Mouse (Mus musculus) urinary bladder, postnatal 25 days (tissue): ENCODE results near the gene Gm35549.

ENCODE experiments used
- DNase-seq: peaks from one replicate; pipeline ENCODE4 v3.0.0; 2022; ENCODE audit warnings: low spot score

The Gm35549 gene

DNA sequence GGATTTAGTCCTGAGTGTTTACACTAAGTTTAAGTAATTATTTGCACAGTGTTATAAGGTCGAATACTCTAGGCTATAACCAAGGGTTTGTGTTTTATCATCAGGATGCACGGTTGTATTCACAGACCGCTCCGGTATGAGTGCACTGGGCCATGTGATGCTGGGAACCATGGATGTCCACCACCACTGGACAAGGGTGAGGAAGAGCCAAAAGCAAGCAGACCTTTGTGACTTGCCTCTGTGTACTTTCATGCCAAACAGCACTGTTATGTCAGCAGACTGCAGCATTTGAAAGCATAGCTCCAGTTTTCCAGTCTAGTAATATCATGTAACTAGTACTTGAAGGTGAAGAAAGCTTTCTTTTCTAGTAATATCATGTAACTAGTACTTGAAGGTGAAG is 17.1 kb downstream of the Gm35549 start:
- no peak for DNase-seq

- no peak for DNase-seq
Measured at GRCm38 (mm10) chr9:122823374-122824017, 20.3 kb downstream of the Gm35549 start.

DNA sequence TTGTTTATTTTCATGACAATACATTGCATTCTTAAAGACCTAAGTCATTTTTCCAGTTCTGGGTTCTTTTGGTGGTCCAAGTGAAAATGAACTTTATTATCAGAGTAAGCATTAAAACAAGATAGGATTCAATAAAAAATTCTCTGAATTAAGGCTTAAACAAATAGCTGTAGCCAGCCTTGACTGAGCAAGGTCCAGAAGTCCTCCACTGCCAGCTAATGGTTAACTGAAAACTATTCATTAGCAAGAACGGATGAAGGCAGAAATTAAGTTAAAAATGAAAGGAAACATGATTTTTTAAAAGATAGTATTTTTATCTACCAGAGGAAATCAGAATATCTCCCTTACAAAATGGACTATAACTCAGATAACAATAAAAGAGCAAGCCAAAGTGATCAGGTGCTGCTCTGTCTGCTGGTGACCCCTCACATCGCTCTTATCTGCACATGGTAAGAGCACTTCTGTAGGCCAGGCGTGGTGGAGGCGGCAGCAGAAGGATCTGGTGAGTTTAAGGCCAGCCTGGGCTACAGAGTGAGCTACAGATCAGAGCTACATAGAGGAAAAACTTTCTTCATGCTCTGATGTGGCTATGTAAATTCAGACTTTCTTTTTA is 28.5 kb downstream of the Gm35549 start:
- DNase-seq = no peak

DNA sequence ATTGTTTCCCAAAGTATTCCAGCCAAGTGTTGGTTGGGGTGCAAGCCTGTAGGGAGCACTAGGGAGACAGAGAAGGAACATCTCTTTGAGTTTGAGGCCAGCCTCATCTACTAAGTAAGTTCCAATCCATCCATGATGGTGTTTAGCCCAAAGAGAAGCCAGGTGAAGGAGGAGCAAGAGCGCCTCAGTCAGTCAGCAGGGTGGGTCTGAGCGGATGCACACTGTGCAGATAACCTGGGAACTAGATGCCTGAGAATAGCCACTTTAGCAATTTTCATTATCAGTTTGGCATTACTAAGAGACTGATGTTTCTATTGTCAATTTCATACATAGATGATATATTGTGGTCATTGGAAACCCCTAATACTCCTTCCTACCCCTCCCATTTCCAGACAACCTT is 29.1 kb downstream of the Gm35549 start:
- no peak for DNase-seq

- no peak for DNase-seq
Measured at GRCm38 (mm10) chr9:122812386-122812785, 31.4 kb downstream of the Gm35549 start.

GRCm38 (mm10) chr9:122810212-122810611 is 33.6 kb downstream of the Gm35549 start:
- DNase-seq = no peak

GRCm38 (mm10) chr9:122807186-122807585 is 36.6 kb downstream of the Gm35549 start:
- no peak for DNase-seq

DNA sequence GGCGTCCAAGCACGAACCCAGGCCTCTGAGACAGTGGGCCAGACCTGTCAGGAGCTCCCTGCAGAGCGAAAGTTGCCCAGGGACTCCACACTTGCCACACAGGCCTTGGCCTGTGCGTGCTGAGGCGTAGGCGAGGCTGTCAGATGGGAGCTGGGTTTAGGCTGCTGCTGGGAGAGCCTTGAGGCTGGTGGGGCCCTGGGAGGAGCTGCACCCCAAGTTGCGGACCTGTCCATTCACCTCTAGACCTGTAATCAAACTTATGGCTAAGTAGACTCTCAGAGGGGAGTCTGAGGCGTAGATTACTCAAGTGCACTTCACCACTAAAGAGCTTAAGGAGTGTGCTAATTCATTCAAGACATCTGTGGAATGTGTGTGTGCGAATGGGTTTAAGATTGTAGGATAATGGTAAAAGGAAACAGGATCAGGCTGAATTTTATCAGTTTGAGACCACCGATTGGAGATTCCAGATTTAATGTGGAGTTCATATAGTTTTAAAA is 37.9 kb downstream of the Gm35549 start:
- no peak for DNase-seq

GRCm38 (mm10) chr9:122805053-122805844 is 38.6 kb downstream of the Gm35549 start, which contains the start of gene Tcaim:
TSS of gene Tcaim (plus strand) at chr9:122805539.
- DNase-seq = peak; percentile 87

DNA sequence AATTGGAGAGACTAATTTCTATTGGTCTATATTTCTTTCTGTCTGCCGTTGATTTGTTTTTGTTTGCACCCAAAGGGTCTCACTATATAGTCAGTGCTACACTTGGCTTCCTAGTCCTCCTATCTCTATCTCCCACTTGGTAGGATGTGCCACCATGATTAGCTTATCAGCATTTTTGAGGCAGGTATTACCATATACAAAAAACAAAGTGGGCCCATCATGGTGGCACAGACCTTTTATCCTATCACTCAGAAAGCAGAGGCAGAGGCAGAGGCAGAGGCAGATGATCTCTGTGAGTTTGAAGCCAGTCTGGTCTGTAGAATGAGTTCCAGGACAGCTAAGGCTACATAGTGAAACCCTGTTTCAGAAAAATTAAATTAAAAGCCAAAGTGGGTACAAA is 57.3 kb downstream of the Gm35549 start:
- DNase-seq = no peak

GRCm38 (mm10) chr9:122785231-122785630 is 58.6 kb downstream of the Gm35549 start:
- DNase-seq = no peak
